Mouse (Mus musculus): ENCODE results near the gene Ror2.

DNA sequence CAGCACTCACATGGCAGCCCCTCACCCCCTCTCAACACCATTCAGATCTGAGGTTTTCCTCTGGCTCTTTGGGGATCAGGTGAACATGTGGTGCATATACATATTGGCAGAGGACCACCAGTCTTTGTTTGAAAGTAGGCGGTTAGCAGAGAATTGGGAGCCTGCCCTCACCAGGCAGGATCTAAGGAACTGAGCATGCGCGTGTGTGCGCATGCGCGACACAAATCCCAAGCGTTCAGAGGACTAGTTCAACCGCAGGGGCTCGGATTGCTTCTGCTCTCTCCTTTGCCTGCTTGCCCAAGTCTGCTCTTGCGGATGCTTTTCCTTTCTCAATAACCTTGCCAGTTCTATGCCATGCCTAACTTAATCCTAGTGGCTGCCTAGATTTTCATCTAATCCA, 66.0 kb downstream of the Ror2 start:
- TF ChIP-seq GATA1 (IDR thresholded peaks at IDR 0.05; ENCODE audit: low read length) (no peak), TAL1 (IDR thresholded peaks at IDR 0.05; ENCODE audit: low read length) (no peak)

Data from erythroblast, embryonic 14.5 days (primary cell).